Mouse (Mus musculus) forebrain, embryonic 14.5 days (tissue): ENCODE measurements at regions not wholly inside any gene's neighbourhood (a gene's known extent, or its start where the extent isn't known, plus 50 kb on each side); places are given as distances from the start of the nearest gene placed in this dataset.

Experiments used
- ATAC-seq: fragments of 200-750 bp; cut with Nextera tagmentation; 2 replicates; pipeline ENCODE4 v1.8.0; 2017; ENCODE audit warnings: mild to moderate bottlenecking, moderate library complexity
- DNase-seq: peaks from one replicate; pipeline ENCODE4 v3.0.0-alpha.2; 2015; ENCODE audit warnings: low spot score
- H3K27ac ChIP-seq: fragments of 300-500 bp; sonication (generic); 2 replicates; pipeline ENCODE4 v1.5.1; 2014; ENCODE audit warnings: low read depth, mild to moderate bottlenecking, control low read depth, low read length, moderate library complexity
- H3K27me3 ChIP-seq: fragments of 300-500 bp; sonication (generic); replicated peaks from 2 replicates; pipeline ENCODE4 v1.6.1; 2014; ENCODE audit warnings: low read length, control low read depth, mixed read lengths; ENCODE audit not compliant: control insufficient read depth, insufficient read depth
- H3K36me3 ChIP-seq: fragments of 300-500 bp; sonication (generic); 2 replicates; pipeline ENCODE4 v1.6.1; 2014; ENCODE audit warnings: low read length, control low read depth; ENCODE audit not compliant: control insufficient read depth, insufficient read depth
- H3K4me1 ChIP-seq: fragments of 300-500 bp; sonication (generic); 2 replicates; pipeline ENCODE4 v1.6.1; 2014; ENCODE audit warnings: antibody characterized with exemption, low read length, control low read depth; ENCODE audit not compliant: control insufficient read depth, insufficient read depth
- H3K4me2 ChIP-seq: fragments of 300-500 bp; sonication (generic); 2 replicates; pipeline ENCODE4 v1.6.1; 2014; ENCODE audit warnings: mild to moderate bottlenecking, control low read depth, low read length
- H3K4me3 ChIP-seq: fragments of 300-500 bp; sonication (generic); 2 replicates; pipeline ENCODE4 v1.5.1; 2014; ENCODE audit warnings: low read depth, low read length, control low read depth
- H3K9ac ChIP-seq: fragments of 300-500 bp; sonication (generic); 2 replicates; pipeline ENCODE4 v1.6.1; 2014; ENCODE audit warnings: mild to moderate bottlenecking, low read length, control low read depth, moderate library complexity
- H3K9me3 ChIP-seq: fragments of 300-500 bp; sonication (generic); replicated peaks from 2 replicates; pipeline ENCODE4 v1.6.1; 2016; ENCODE audit warnings: low read length, control low read depth, mixed read lengths; ENCODE audit not compliant: control insufficient read depth
- WGBS: fragments of 180-500 bp; shearing (Covaris S2); extraction: QIAGEN DNeasy Blood & Tissue Kit; methylation state at CpG from one replicate; pipeline ENCODE4 v1.1.7; 2014; 5-methylcytosine and 5-hydroxymethylcytosine counted together

GRCm38 (mm10) chr17:63003911-63004310 lies 122.8 kb upstream of the Efna5 start:
- no peak for DNase-seq
- H3K36me3 ChIP-seq, result no peaks in the 10 kb centered on the region
- H3K4me1 ChIP-seq, result peaks cover 6% of the 10 kb centered on the region
- H3K9ac ChIP-seq, result no peak overlapping the region
- H3K4me3 ChIP-seq, result no peak overlapping the region
- H3K4me2 ChIP-seq, result no peak overlapping the region
- 92% methylated on average over 5 of the region's 5 CpGs for WGBS
- H3K27me3 ChIP-seq, result no peaks in the 10 kb centered on the region
- ATAC-seq, result no peak
- H3K9me3 ChIP-seq, result no peaks in the 10 kb centered on the region
- H3K27ac ChIP-seq, result no peak overlapping the region

DNA sequence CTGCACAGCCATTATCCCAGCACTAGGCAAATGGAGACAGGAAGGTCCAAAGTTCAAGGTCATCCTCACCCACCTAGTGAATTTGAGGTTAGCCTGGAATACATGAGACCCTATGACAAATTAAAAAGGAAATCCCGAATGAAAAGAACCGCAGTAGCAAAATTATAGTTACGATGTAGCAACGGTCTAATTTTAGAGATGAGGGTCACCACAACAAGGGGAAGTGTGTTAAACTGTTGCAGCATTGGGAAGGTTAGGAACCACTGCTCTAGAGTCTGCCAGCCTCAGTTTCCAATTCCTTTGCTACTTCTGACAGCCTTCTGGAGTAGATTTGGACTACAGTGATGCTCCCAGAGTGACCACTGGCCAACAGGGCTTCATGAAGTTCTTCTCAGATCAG lies 121.6 kb upstream of the Efna5 start:
- no peak for DNase-seq

GRCm38 (mm10) chr17:63001898-63002297 lies 120.8 kb upstream of the Efna5 start:
- no peak for DNase-seq
- Histone ChIP-seq H3K4me2 (no peak overlapping the region), H3K36me3 (no peaks in the 10 kb centered on the region), H3K27ac (no peak overlapping the region), H3K4me3 (no peak overlapping the region), H3K9me3 (no peaks in the 10 kb centered on the region), H3K9ac (no peak overlapping the region), H3K4me1 (no peaks in the 10 kb centered on the region), H3K27me3 (no peaks in the 10 kb centered on the region)
- WGBS, result 85% methylated on average over 2 of the region's 2 CpGs
- no peak for ATAC-seq

More for the DNA sequence above, 121.6 kb upstream of the Efna5 start:
- Histone ChIP-seq H3K36me3 (no peaks in the 10 kb centered on the region), H3K9ac (no peak overlapping the region), H3K27me3 (no peaks in the 10 kb centered on the region), H3K4me3 (no peak overlapping the region), H3K27ac (no peak overlapping the region), H3K4me1 (no peaks in the 10 kb centered on the region), H3K9me3 (no peaks in the 10 kb centered on the region), H3K4me2 (no peak overlapping the region)
- ATAC-seq, result no peak
- 97% methylated on average over 4 of the region's 4 CpGs for WGBS

GRCm38 (mm10) chr17:62997691-62998090 lies 116.6 kb upstream of the Efna5 start:
- Histone ChIP-seq H3K27ac (no peak overlapping the region), H3K4me3 (no peak overlapping the region), H3K4me2 (no peak overlapping the region), H3K9me3 (no peaks in the 10 kb centered on the region), H3K27me3 (no peaks in the 10 kb centered on the region), H3K4me1 (no peaks in the 10 kb centered on the region), H3K36me3 (no peaks in the 10 kb centered on the region), H3K9ac (no peak overlapping the region)
- WGBS, result 83% methylated on average over 5 of the region's 5 CpGs
- ATAC-seq (no peak), DNase-seq (no peak)

- 91% methylated on average over 3 of the region's 3 CpGs for WGBS
- no peak overlapping the region for H3K4me2 ChIP-seq
- no peaks in the 10 kb centered on the region for H3K36me3 ChIP-seq
- H3K9me3 ChIP-seq, result no peaks in the 10 kb centered on the region
- no peaks in the 10 kb centered on the region for H3K4me1 ChIP-seq
- H3K9ac ChIP-seq, result no peak overlapping the region
- no peak overlapping the region for H3K4me3 ChIP-seq
- DNase-seq, result no peak
- no peak for ATAC-seq
- no peak overlapping the region for H3K27ac ChIP-seq
- H3K27me3 ChIP-seq, result no peaks in the 10 kb centered on the region
Measured at GRCm38 (mm10) chr17:62995316-62995715, 114.2 kb upstream of the Efna5 start.

GRCm38 (mm10) chr17:62992977-62993376 lies 111.9 kb upstream of the Efna5 start:
- no peak for ATAC-seq
- Histone ChIP-seq H3K36me3 (no peaks in the 10 kb centered on the region), H3K9me3 (no peaks in the 10 kb centered on the region), H3K27ac (no peak overlapping the region), H3K4me1 (no peaks in the 10 kb centered on the region), H3K4me2 (no peak overlapping the region), H3K27me3 (no peaks in the 10 kb centered on the region), H3K4me3 (no peak overlapping the region), H3K9ac (no peak overlapping the region)
- WGBS, result 83% methylated on average over 2 of the region's 2 CpGs
- no peak for DNase-seq

DNA sequence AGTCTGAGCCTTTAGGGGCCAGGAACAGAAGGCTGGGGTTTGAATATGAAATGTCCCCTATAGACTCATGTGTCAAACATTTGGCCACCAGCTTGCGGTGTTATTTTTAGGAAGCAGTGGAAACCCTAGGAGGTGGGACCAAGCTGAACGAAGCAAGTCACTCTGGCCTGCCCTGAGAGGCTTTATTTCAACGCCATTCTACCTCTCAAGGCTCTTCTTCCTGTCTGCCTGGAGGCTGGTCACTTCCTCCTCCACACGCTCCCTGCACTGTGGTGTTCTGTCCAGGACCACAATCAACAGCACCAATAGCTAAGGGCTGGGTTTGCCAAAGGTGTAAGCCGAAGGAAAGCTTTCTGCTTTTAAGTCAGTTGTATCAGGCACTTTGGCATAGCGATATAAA lies 105.2 kb upstream of the Efna5 start:
- Histone ChIP-seq H3K9me3 (no peaks in the 10 kb centered on the region), H3K36me3 (no peaks in the 10 kb centered on the region), H3K27me3 (no peaks in the 10 kb centered on the region), H3K4me1 (no peaks in the 10 kb centered on the region), H3K4me3 (no peak overlapping the region), H3K4me2 (no peak overlapping the region), H3K27ac (no peak overlapping the region), H3K9ac (no peak overlapping the region)
- DNase-seq, result no peak
- 86% methylated on average over 6 of the region's 6 CpGs for WGBS
- no peak for ATAC-seq

- H3K27me3 ChIP-seq, result no peaks in the 10 kb centered on the region
- no peak overlapping the region for H3K27ac ChIP-seq
- ATAC-seq (no peak), DNase-seq (no peak)
- 17% methylated on average over 3 of the region's 3 CpGs for WGBS
- H3K4me1 ChIP-seq, result 0 out of 2 replicates have a peak, but pooled peaks cover 2% of the 10 kb centered on the region
- H3K4me2 ChIP-seq, result no peak overlapping the region
- no peaks in the 10 kb centered on the region for H3K36me3 ChIP-seq
- H3K9me3 ChIP-seq, result no peaks in the 10 kb centered on the region
- no peak overlapping the region for H3K4me3 ChIP-seq
- no peak overlapping the region for H3K9ac ChIP-seq
Measured at GRCm38 (mm10) chr17:62980337-62980736, 99.2 kb upstream of the Efna5 start.

- Histone ChIP-seq H3K4me1 (0 out of 2 replicates have a peak, but pooled peaks cover 2% of the 10 kb centered on the region), H3K9me3 (no peaks in the 10 kb centered on the region), H3K9ac (no peak overlapping the region), H3K27ac (no peak overlapping the region), H3K36me3 (no peaks in the 10 kb centered on the region), H3K27me3 (no peaks in the 10 kb centered on the region), H3K4me3 (no peak overlapping the region), H3K4me2 (no peak overlapping the region)
- WGBS, result 66% methylated on average over 4 of the region's 4 CpGs
- no peak for DNase-seq
- ATAC-seq, result peak; percentile 18
Measured at GRCm38 (mm10) chr17:62977561-62977960, 96.4 kb upstream of the Efna5 start.
